Mouse (Mus musculus) lung, embryonic 15.5 days (tissue): ENCODE measurements at regions not wholly inside any gene's neighbourhood (a gene's known extent, or its start where the extent isn't known, plus 50 kb on each side); places are given as distances from the start of the nearest gene placed in this dataset.

Experiments
- ATAC-seq: fragments of 200-750 bp; cut with Nextera tagmentation; 2 replicates; pipeline ENCODE4 v1.8.0; 2017; ENCODE audit warnings: moderate number of reproducible peaks, borderline replicate concordance; ENCODE audit not compliant: low FRiP score, low TSS enrichment; ENCODE audit errors: extremely low read depth
- H3K27ac ChIP-seq: fragments of 300-500 bp; sonication (generic); 2 replicates; pipeline ENCODE4 v1.5.1; 2015; ENCODE audit warnings: moderate library complexity, mild to moderate bottlenecking, inconsistent platforms
- H3K27me3 ChIP-seq: fragments of 300-500 bp; sonication (generic); 2 replicates; pipeline ENCODE4 v1.6.1; 2015; ENCODE audit warnings: inconsistent platforms
- H3K36me3 ChIP-seq: fragments of 300-500 bp; sonication (generic); 2 replicates; pipeline ENCODE4 v1.6.1; 2015; ENCODE audit warnings: inconsistent platforms
- H3K4me1 ChIP-seq: fragments of 300-500 bp; sonication (generic); 2 replicates; pipeline ENCODE4 v1.6.1; 2015; ENCODE audit warnings: inconsistent platforms
- H3K4me2 ChIP-seq: fragments of 300-500 bp; sonication (generic); 2 replicates; pipeline ENCODE4 v1.6.1; 2015; ENCODE audit warnings: inconsistent platforms, mild to moderate bottlenecking, moderate library complexity
- H3K4me3 ChIP-seq: fragments of 300-500 bp; sonication (generic); 2 replicates; pipeline ENCODE4 v1.5.1; 2015; ENCODE audit warnings: mild to moderate bottlenecking, inconsistent platforms
- H3K9ac ChIP-seq: fragments of 300-500 bp; sonication (generic); 2 replicates; pipeline ENCODE4 v1.6.1; 2015; ENCODE audit warnings: inconsistent platforms
- H3K9me3 ChIP-seq: fragments of 300-500 bp; sonication (generic); 2 replicates; pipeline ENCODE4 v1.6.1; 2016; ENCODE audit warnings: inconsistent platforms
- WGBS: fragments of 180-500 bp; shearing (Covaris S2); methylation state at CpG from one replicate; pipeline ENCODE4 v1.1.7; 2015; 5-methylcytosine and 5-hydroxymethylcytosine counted together

DNA sequence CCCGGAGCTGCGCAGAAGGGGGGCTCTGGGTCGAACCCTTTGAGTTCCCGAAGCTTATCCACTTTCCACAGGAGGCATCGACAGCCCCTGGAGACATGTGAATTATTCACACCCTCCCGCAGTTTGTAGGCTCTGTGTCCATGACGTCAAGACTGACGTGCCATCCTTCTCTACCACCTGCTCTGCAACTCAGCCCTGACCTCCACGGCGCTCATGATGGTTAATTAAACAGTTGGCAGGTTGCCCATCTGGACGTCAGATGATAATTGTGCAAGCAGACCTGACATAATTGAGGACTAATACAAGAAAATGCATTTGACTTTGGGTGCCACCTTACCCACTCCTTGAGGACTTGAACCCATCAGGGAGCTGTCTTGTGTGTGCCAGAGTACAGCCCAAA, 121.1 kb upstream of the Ppp1r26 start:
- WGBS, result 45% methylated on average over 11 of the region's 11 CpGs
- H3K4me1 ChIP-seq, result no peaks in the 10 kb centered on the region
- H3K36me3 ChIP-seq, result no peaks in the 10 kb centered on the region
- H3K9me3 ChIP-seq, result no peaks in the 10 kb centered on the region
- H3K4me2 ChIP-seq, result no peak overlapping the region
- no peak overlapping the region for H3K27ac ChIP-seq
- no peaks in the 10 kb centered on the region for H3K27me3 ChIP-seq
- H3K9ac ChIP-seq, result no peak overlapping the region
- no peak for ATAC-seq
- no peak overlapping the region for H3K4me3 ChIP-seq

DNA sequence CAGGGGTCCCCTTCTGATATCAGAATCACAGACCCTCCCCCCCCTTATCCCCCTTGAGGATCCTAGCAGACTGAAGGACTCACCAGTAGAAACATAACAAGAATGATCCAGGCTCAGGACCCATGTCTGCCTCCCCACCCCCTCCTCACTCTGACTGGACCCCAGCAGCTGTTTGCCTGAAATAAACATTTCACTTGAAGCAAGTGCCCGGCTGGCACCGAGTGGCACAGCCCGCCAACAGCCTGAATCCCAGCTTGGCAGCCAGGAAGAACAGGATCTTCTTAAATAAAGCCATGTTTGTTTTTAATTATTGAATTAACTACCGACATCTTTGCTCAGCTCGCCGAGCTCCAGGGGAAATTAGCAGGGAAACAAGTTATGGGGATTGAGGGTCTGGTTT, 120.5 kb upstream of the Ppp1r26 start:
- no peaks in the 10 kb centered on the region for H3K27me3 ChIP-seq
- no peak for ATAC-seq
- H3K36me3 ChIP-seq, result no peaks in the 10 kb centered on the region
- H3K9ac ChIP-seq, result no peak overlapping the region
- no peaks in the 10 kb centered on the region for H3K9me3 ChIP-seq
- no peaks in the 10 kb centered on the region for H3K4me1 ChIP-seq
- H3K27ac ChIP-seq, result no peak overlapping the region
- H3K4me3 ChIP-seq, result no peak overlapping the region
- WGBS, result 63% methylated on average over 6 of the region's 6 CpGs
- H3K4me2 ChIP-seq, result no peak overlapping the region

DNA sequence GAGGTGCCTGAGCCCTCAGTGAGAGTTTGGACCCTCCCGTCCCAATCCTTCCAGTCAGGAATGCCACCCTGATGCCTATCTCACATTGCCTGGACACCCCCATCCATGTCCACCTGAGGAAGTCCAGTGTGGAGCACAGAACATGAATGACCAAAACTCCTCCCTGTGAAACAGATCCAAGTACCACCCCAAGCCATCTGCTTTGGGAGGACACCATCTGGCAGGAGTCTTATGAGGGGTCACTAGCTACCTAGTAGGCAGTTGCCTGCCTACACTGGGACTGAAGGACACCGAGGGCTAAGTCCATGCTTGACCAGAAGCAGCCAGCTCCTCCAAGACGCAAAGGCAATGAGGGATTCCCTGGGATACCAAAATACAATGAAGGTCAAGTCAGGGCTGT, 119.9 kb upstream of the Ppp1r26 start:
- no peak overlapping the region for H3K27ac ChIP-seq
- WGBS, result 82% methylated on average over 3 of the region's 3 CpGs
- no peaks in the 10 kb centered on the region for H3K36me3 ChIP-seq
- H3K9ac ChIP-seq, result no peak overlapping the region
- no peaks in the 10 kb centered on the region for H3K27me3 ChIP-seq
- ATAC-seq, result no peak
- no peak overlapping the region for H3K4me2 ChIP-seq
- H3K4me1 ChIP-seq, result no peaks in the 10 kb centered on the region
- no peak overlapping the region for H3K4me3 ChIP-seq
- no peaks in the 10 kb centered on the region for H3K9me3 ChIP-seq

DNA sequence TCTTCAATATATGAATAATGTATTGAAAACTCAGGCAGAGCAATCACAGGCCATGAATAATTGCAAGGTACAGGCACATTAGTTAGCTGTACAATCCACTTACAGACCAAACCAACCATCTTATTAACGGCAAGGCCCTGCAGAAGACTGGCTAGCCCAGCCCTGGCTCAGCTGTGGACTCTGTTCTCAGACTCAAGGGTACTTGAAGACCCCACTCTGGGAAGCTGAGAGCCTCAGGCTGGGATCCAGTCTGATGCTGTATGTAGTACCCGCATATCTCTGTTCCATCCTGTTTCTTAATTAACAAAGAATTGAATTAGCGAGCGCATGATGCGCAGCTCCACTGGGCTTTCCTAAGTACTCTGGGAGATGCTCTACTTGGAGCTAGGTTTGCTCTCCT, 117.5 kb upstream of the Ppp1r26 start:
- Histone ChIP-seq H3K4me2 (no peak overlapping the region), H3K36me3 (no peaks in the 10 kb centered on the region), H3K27me3 (no peaks in the 10 kb centered on the region), H3K9me3 (no peaks in the 10 kb centered on the region), H3K4me3 (no peak overlapping the region), H3K4me1 (no peaks in the 10 kb centered on the region), H3K27ac (no peak overlapping the region), H3K9ac (no peak overlapping the region)
- WGBS, result 90% methylated on average over 5 of the region's 5 CpGs
- no peak for ATAC-seq

DNA sequence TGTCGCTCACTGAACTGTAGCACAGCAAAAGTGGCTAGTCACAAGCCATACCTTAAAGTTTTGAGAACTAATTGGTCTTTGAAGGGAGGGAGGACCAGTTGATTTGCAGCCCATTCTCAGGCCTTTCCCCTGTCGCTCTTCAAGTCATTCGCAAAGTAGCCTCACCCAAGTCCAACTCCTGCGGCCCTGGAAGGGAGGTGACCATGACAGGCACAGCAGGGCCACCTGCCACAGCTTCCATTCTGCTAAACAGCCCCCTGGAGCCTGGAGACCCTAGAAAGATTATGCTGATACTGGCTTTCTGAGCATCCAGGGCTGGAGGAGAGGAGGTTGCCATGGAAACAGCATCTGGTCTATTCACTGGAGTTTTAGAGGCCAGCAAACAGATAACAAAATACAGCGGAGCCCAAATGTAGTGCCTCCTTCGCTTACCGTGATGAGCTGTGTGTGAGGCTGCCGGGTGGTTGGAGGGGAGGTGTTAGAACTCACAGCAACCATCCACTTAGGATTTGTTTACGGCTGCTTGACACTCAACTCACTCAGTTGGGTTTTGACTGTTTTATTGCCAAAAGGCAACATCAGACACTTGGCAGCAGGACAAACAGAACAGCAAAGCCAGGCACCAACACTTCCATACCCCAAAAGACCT, 111.3 kb upstream of the Ppp1r26 start:
- no peak for ATAC-seq
- Histone ChIP-seq H3K9me3 (no peaks in the 10 kb centered on the region), H3K4me3 (no peak overlapping the region), H3K36me3 (no peaks in the 10 kb centered on the region), H3K27me3 (no peaks in the 10 kb centered on the region), H3K27ac (no peak overlapping the region), H3K9ac (no peak overlapping the region), H3K4me2 (no peak overlapping the region), H3K4me1 (no peaks in the 10 kb centered on the region)
- 40% methylated on average over 9 of the region's 9 CpGs for WGBS

DNA sequence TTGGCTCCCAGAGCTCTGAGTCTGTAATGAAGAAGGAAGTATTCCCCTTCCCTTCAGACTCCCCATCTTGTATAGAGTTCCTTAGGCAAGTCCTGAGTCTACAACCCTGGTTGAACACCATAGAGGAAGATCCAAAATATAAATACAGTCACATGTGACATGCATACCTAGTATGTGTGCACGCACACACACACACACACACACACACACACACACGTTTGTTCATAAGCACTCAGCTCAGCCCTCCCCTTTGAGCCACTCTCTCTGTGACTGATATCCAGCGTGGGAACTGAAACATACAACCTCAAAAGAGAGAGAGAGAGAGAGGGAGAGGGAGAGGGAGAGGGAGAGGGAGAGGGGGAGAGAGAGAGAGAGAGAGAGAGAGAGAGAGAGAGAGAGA, 110.8 kb upstream of the Ppp1r26 start:
- ATAC-seq, result no peak
- Histone ChIP-seq H3K9ac (no peak overlapping the region), H3K9me3 (no peaks in the 10 kb centered on the region), H3K36me3 (no peaks in the 10 kb centered on the region), H3K27ac (no peak overlapping the region), H3K27me3 (no peaks in the 10 kb centered on the region), H3K4me2 (no peak overlapping the region), H3K4me3 (no peak overlapping the region), H3K4me1 (no peaks in the 10 kb centered on the region)
- WGBS, result 42% methylated on average over 3 of the region's 3 CpGs

DNA sequence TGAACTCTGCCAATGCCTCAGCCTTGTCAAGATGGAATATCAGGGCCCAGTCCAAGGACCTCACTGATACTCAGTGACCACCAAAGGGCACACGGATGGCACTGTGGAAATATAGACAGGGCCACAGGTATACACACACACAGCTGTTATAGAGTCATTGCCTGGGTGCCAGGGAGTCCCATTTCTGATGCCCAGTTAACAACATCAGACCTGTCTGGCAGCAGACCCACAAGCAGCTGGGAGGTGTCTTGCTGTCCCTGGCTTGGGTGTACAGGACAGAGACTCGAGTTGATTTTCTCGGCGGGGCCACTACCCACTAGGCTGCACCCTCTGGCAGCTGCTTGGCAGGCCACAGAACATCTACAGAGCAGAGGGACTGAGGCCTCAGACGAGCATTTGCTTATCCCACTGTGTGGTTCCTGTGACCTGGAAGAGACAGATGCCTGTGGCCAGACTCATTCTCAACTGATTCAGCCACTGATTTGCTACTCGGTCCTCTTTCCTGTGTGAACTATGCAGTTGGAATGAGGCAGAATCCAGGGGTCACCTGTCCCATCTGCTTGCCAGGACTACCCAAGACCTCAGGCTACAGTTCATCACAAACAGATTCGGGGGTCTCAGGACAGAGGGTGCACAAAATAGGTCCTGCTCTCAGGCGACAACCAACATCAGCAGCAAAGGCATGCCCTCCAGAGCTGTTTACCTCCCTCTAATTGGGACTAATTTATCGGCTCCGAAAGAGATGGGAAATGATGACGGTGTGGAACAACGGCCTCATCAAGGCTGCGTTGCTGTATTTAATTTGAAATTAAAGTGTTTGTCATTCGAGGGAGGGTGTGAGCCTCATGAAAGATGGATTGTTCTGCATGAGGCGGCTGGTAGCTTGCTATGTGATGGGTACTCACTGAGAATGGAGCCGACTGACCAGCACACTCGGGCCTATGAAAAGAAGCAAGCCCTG, 110.0 kb upstream of the Ppp1r26 start:
- no peaks in the 10 kb centered on the region for H3K4me1 ChIP-seq
- no peak overlapping the region for H3K9ac ChIP-seq
- 66% methylated on average over 17 of the region's 17 CpGs for WGBS
- ATAC-seq, result no peak
- no peaks in the 10 kb centered on the region for H3K27me3 ChIP-seq
- H3K27ac ChIP-seq, result no peak overlapping the region
- H3K36me3 ChIP-seq, result no peaks in the 10 kb centered on the region
- H3K9me3 ChIP-seq, result no peaks in the 10 kb centered on the region
- H3K4me3 ChIP-seq, result no peak overlapping the region
- H3K4me2 ChIP-seq, result no peak overlapping the region

DNA sequence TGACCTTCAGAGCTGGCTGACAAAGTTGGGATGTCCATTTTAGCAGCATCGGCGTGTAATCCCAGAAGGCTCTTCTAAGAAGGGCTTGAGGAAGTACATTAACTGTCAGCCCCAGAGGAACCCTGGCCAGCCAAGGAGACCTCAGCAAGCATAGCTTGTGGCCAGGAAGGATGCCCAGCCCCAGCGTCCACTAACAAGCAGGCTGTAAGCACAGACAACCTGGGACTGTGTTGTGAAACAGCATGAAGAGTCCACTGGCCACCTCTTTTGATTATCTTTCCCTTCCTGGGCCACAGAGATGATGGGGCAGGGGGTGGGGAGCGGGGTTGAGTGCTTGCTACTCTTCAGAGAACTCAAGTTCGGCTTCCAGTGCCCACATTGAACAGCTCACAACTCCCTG, 109.0 kb upstream of the Ppp1r26 start:
- H3K9ac ChIP-seq, result no peak overlapping the region
- H3K4me1 ChIP-seq, result no peaks in the 10 kb centered on the region
- 65% methylated on average over 5 of the region's 5 CpGs for WGBS
- no peak overlapping the region for H3K27ac ChIP-seq
- no peak overlapping the region for H3K4me3 ChIP-seq
- H3K36me3 ChIP-seq, result no peaks in the 10 kb centered on the region
- H3K9me3 ChIP-seq, result no peaks in the 10 kb centered on the region
- ATAC-seq, result no peak
- no peak overlapping the region for H3K4me2 ChIP-seq
- no peaks in the 10 kb centered on the region for H3K27me3 ChIP-seq

DNA sequence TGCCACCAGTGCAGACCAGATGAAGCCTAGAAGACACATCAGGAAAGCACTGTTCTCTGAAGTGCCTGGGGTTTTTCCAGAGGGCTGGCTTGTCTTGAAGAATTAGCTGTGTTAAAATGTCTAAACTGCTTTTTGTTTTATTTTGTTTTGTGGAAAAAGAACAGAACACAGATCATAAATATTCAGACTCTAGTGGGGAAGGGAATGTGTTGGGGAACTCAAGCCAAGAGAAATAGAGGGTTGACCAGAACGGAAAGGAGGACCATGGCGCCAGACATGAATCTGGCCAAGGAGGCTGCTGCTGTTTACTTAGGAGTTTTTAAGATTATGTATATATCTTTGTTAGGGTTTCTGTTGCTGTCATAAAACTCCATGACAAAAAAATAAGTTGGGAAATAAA, 105.3 kb upstream of the Ppp1r26 start:
- no peak overlapping the region for H3K27ac ChIP-seq
- H3K4me1 ChIP-seq, result no peaks in the 10 kb centered on the region
- no peak overlapping the region for H3K4me3 ChIP-seq
- no peaks in the 10 kb centered on the region for H3K36me3 ChIP-seq
- ATAC-seq, result no peak
- H3K9me3 ChIP-seq, result no peaks in the 10 kb centered on the region
- 53% methylated on average over 2 of the region's 2 CpGs for WGBS
- no peaks in the 10 kb centered on the region for H3K27me3 ChIP-seq
- H3K9ac ChIP-seq, result no peak overlapping the region
- H3K4me2 ChIP-seq, result no peak overlapping the region

DNA sequence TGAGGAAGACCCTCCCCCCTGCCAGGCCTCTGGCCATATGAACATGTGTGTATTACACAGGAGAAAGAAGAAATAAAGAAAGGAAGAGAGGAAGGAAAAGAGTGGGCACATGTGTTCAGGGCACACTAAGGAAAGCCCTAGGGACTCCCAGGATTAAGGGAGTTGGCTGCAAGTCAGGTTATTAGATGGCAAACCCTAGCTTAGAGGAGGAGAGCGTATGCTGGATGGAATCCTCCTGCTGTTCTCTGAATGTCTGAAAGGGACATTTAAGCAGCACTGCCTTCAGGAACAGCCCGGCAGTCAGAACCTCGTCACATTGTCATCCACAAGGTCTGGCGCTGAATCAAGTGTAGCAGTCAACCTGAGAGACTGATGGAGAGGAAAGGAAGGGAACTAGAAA, 98.1 kb upstream of the Ppp1r26 start:
- Histone ChIP-seq H3K9ac (no peak overlapping the region), H3K27ac (no peak overlapping the region), H3K36me3 (no peaks in the 10 kb centered on the region), H3K4me3 (no peak overlapping the region), H3K9me3 (no peaks in the 10 kb centered on the region), H3K4me2 (no peak overlapping the region), H3K27me3 (no peaks in the 10 kb centered on the region), H3K4me1 (no peaks in the 10 kb centered on the region)
- no peak for ATAC-seq
- 67% methylated on average over 4 of the region's 4 CpGs for WGBS

DNA sequence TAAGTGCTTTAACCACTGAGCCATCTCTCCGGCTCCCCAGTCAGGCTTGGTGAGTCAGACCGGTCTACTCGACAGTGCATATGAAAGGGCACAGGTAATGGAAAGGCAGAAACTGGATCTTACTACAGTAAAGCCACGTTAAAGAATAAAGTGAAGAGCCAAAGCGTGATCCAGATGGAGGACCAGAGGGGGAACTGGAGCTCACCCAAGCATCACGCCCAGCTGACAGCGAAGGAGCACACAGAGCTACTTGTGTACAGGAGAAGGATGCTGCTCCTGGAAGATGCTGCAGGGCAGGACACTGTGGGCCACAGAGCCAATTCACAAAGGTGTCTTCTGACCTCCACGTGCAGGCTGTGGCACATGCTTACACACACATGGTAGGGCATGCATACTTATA, 96.7 kb upstream of the Ppp1r26 start:
- no peak overlapping the region for H3K4me2 ChIP-seq
- no peak overlapping the region for H3K27ac ChIP-seq
- ATAC-seq, result no peak
- H3K9ac ChIP-seq, result no peak overlapping the region
- no peaks in the 10 kb centered on the region for H3K36me3 ChIP-seq
- no peaks in the 10 kb centered on the region for H3K4me1 ChIP-seq
- no peak overlapping the region for H3K4me3 ChIP-seq
- H3K9me3 ChIP-seq, result no peaks in the 10 kb centered on the region
- 77% methylated on average over 8 of the region's 8 CpGs for WGBS
- no peaks in the 10 kb centered on the region for H3K27me3 ChIP-seq

DNA sequence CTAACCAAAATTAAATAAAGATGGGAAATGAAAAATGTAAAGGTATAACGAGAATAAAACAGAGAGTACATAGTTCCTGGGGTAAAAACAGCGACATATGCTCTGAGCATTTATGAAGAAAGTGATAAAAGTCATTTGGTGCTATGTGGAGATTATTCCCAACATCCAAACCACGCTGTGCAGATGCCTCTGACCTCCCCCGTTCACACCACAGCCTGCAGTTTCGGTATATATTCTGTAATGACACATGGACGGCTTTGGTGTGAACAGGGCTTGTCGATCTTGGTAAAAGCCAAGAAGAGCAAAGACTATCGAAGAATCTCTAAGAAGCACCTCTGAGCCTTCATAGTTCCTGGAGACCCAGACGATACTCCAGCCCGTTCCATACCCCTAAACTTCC, 95.2 kb upstream of the Ppp1r26 start:
- Histone ChIP-seq H3K9me3 (no peaks in the 10 kb centered on the region), H3K27me3 (no peaks in the 10 kb centered on the region), H3K4me1 (no peaks in the 10 kb centered on the region), H3K27ac (no peak overlapping the region), H3K36me3 (no peaks in the 10 kb centered on the region), H3K4me3 (no peak overlapping the region), H3K9ac (no peak overlapping the region), H3K4me2 (no peak overlapping the region)
- WGBS, result 90% methylated on average over 10 of the region's 10 CpGs
- no peak for ATAC-seq
